Mouse (Mus musculus) left cerebral cortex, adult 9 months (tissue): Measurements from ENCODE around the gene Cwc27.

Experiments used
- DNase-seq, 2 experiments: peaks; one replicate each; pipeline ENCODE4 v3.0.0; 2022; ENCODE audit warnings: low spot score in 2 of 2

Gene Cwc27

GRCm38 (mm10) chr13:104611296-104611695 lies 205.6 kb downstream of the Cwc27 start:
- DNase-seq: no peak

GRCm38 (mm10) chr13:104610210-104611111 lies 206.5 kb downstream of the Cwc27 start:
- DNase-seq: peak in 1 of 2 experiments; percentile 22

GRCm38 (mm10) chr13:104608516-104608915 lies 208.4 kb downstream of the Cwc27 start:
- DNase-seq: no peak

GRCm38 (mm10) chr13:104606786-104607580 lies 210.0 kb downstream of the Cwc27 start:
- DNase-seq: no peak

- no peak for DNase-seq
Observed at GRCm38 (mm10) chr13:104605111-104605510, 211.8 kb downstream of the Cwc27 start.

GRCm38 (mm10) chr13:104602197-104602596 lies 214.7 kb downstream of the Cwc27 start:
- no peak for DNase-seq

GRCm38 (mm10) chr13:104601783-104602182 lies 215.2 kb downstream of the Cwc27 start:
- no peak for DNase-seq

- no peak for DNase-seq
Observed at GRCm38 (mm10) chr13:104596199-104596598, 220.7 kb downstream of the Cwc27 start.

GRCm38 (mm10) chr13:104594820-104595351 lies 222.1 kb downstream of the Cwc27 start:
- no peak for DNase-seq

GRCm38 (mm10) chr13:104590931-104591330 lies 226.0 kb downstream of the Cwc27 start:
- DNase-seq: no peak

- no peak for DNase-seq
Observed at GRCm38 (mm10) chr13:104590097-104590607, 226.8 kb downstream of the Cwc27 start.

GRCm38 (mm10) chr13:104588383-104588782 lies 228.6 kb downstream of the Cwc27 start:
- DNase-seq: no peak
